Mouse (Mus musculus): Measurements from ENCODE around the gene Zfp316.

Zfp316 gene

DNA sequence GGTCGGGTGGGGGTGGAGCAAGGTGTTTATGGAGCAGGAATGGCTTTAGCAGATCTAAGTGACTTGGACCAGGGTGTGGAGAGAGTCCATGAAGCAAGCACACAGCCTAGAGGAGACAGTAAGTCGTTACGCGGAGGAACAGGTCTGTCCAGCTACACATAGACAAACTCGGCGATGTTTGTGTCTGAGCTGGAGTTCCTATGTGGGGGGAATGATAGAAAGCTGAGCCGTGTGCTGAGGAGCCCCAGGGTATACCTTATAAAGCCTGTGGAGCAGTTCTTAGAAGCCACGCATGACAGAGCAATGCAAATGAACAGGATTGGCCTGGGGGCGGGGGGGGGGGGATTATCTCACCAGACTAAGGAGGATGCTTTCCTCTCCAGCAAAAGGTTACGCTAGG lies 9.4 kb upstream of the Zfp316 start:
- no peak for DNase-seq (ENCODE audit: low read depth)

DNA sequence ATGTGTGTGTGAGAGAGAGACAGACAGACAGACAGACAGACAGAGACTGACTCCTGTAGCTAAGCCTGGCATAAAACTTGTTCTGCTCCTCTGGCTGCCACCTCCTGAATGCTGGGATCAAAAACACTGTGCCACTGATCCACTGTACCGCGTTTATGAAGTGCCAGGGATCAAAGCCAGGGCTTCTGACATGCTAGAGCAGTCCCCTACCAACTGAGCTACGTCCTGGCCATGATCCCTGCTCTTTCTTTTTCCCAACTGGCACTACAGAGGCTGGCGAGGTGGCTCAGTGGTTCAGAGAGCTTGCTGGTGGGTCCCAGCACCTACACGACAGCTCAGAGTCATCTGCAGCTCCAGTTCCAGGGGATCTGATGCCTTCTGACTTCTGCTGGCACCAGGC lies 5.9 kb upstream of the Zfp316 start:
- DNase-seq (ENCODE audit: low read depth), result no peak

DNA sequence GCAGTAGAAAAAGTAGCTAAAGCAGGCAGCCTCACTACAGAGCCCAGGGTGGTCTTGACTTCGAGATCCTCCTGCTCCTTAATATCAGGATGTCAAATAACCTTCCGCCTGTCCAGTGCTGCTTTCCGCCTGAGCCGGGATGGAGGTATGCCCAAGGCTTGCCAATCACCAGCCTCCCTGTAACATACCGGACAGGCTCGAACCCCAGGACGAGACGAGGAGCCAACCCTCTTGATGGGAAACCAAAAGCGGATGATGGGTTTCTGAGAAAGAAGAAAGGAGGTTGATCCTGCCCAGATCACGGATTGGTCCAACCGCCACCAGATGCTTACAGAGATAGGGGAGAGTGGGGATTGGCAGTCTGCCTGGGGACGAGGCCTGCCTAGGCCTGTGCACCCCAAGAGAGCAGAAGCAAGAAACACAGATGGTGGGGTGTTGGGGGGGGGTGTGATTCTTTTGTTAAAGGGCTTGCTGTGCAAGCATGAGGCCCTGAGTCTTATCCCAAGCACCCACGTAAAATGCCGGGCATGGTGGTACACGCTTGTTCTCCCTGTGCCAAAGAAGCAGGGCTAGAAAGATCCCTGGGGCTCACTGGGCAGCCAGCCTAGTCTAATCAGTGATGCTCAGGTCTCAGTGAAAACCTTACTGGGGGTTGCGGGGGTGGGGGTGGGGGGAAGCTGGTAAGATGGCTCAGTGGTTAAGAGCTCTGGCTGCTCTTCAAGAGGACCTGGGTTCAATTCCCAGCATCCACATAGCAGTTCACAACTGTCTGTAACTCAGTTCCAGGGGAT lies 2.9 kb upstream of the Zfp316 start:
- no peak for DNase-seq (ENCODE audit: low read depth)

DNA sequence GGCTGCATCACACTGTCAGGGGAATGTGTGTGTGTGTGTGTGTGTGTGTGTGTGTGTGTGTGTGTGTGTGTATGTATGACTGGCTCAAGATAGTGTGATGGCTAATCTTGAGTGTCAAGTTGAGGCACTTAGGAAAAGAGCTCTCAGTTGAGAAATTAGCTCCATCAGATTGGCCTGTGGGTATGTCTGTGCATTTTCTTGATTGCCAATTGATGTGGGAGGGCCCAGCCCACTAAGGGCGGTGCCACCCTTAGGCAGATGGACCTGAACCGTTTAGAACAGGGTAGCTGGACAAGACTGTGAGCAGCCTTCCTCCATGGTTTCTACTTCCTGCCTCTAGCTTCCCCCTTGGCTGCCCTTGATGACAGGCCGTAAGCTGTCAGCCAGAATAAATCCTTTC lies 2.3 kb upstream of the Zfp316 start:
- DNase-seq (ENCODE audit: low read depth), result no peak

DNA sequence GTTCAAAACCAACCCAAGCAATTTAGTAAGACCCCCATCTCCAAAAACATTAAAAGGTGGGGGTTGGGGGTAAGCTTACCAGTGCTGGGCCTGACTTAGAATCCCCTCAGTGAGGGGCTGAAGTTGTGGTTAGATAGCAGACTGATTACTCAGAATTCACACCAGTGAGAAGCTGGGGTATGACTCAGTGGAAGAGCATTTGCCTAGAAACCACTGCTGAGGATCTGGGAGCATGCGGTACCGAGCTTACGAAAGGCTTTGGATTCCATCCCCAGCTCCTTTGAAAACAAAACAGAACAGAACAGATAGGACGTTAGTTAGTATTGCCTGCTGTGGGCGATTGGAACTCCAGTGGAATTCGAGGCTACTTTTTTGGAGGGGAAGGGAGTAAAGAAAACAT lies 1.8 kb upstream of the Zfp316 start:
- peak; percentile 94 for DNase-seq (ENCODE audit: low read depth)

DNA sequence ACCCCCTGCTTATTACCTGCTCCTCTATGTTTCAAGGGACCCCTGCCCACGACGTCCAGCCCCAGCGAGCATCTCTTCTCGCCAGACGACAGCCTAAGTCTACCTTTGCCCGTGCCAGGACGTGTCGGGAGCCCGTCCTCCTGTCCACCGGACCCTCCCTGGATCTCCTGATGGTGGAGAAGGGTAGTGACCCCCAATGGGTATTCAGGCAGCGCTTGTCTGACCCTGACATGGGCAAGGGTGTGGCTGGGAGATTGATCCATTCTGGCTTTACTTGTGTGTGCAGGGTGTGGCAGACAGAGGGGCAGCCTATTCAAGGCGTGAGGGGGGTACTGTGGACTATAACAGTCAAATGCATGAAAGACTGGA lies 313 bp upstream of the Zfp316 start:
- no peak for DNase-seq (ENCODE audit: low read depth)

DNA sequence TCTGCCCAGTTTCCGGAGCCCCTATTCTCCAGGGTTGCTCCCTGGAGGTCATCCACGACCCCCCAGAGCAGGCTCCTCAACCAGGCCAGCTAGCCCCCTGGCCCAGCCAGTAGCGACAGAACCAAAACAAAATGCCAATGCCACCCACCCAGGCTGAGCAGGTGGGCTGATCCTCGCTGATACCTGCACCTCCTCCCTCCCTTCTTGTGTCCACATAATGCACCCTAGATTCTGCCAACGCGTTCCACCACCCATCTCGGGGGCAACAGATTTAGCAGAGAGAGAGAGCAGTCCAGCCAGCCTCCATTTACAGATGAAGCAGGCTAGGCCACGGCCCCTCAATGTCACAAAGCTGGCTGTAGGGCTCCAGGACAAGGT lies 848 bp downstream of the Zfp316 start:
- no peak for DNase-seq (ENCODE audit: low read depth)

DNA sequence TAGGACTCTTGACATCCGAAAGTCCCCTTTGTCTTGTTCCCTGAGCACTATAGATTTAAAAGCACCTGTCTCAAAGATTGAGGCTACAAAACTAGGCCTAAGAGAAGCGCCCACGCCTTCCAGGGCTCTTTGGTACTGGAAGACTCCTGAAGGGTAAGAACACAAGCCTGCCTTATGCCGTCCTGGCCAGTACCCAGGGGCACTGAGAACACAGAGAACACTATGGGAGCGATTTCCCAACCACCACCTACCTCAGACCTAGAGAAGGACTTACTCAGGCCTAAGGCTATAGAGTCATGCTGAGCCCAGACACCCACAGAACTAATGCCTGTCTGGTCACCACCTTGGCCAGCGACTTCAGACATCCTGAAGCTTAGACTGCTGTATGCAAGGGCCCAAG lies 3.0 kb downstream of the Zfp316 start:
- no peak for DNase-seq (ENCODE audit: low read depth)

DNA sequence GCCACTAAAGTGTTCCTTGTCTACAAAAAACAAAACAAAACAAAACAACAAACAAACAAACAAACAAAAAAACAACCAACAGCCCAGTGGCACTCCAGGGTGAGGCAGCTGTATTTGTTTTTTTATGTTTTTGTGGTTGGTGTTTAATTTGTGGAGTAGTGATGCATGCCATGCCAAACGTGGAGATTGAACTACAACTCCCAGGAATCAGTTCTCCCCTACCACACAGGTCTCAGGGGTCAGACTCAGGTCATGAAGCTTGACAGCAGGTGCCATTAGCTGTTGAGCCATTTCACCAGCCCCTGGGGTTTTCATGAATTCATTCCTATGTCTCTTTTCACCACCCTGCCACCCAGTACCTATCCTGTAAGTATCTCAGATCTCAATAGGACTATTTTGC lies 4.4 kb downstream of the Zfp316 start:
- no peak for DNase-seq (ENCODE audit: low read depth)

DNA sequence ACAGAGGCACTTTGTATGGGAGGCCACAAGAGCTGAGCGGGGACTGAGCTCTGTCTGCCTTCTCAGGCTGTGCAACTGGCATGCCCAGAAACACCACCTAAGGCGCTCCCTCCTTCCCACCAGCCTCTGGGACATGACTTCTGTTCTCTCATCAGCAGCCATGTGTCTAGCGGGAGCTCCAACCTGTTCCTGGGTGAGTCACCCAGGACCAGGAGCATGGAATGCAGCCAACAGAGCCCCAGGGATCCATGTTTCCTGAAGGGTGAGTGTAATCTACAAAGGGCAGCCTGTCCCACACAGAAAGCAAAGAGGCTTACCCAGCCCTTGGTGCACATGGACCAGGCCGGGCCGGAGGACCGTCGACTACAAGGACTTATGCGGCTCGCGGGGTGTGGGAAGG lies 5.1 kb downstream of the Zfp316 start:
- DNase-seq (ENCODE audit: low read depth), result peak; percentile 31

DNA sequence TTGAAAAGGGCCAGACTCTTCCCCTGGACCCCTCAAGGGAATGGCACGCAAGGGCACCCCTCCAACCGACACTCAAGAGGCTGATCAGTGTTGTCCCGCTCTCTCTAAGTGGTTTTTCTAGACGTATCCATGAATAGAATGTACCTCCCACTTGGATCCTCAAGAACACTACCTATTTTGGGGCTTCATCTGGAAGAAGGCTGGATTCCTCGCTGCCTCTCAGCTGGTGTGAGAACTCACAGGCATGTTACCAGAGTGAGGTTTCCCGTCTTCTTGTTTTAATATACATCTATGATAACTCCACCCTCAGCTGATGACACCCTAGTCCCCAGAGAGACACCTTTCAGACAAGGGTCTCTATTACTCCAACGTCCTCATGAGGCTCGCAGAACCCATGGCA lies 8.2 kb downstream of the Zfp316 start:
- DNase-seq (ENCODE audit: low read depth), result no peak

DNA sequence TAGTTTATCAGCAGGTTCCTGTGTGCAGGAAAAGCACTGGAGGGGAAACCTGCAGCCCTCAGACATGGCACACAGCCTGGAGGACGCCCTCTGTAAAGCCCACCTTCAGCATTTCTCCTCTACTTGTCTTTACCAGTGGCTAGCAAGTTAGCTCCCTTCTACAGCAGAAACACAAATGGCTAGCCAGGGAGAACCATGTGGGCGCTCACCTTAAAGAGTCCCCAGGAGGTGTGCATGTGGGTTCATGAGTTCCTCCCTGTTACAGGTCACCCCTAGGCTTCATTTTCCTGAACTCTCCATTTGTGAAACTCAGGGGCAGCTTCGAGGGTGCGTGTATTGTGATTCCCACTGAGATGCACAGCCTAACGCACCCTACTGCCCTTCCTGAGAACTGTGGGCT lies 14.0 kb downstream of the Zfp316 start:
- DNase-seq (ENCODE audit: low read depth), result no peak

DNA sequence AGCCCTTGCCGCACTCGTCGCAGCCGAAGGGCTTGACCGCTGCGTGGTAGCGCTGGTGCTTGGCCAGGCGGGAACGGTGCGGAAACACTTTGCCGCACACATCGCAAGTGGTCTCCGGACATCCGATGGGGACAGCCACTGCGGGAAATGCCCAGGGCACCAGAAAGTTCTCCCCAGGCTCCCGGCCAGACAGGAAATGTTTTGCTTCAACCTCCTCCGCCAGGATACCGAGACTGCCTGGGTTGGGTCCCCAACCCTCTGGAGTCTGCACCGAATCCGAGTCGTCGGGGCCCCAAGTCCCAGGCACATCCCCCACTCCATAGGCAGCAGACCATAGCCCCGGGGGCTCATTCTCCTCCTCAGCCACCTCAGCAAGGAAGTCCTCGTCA lies 14.7 kb downstream of the Zfp316 start:
- DNase-seq (ENCODE audit: low read depth), result no peak

DNA sequence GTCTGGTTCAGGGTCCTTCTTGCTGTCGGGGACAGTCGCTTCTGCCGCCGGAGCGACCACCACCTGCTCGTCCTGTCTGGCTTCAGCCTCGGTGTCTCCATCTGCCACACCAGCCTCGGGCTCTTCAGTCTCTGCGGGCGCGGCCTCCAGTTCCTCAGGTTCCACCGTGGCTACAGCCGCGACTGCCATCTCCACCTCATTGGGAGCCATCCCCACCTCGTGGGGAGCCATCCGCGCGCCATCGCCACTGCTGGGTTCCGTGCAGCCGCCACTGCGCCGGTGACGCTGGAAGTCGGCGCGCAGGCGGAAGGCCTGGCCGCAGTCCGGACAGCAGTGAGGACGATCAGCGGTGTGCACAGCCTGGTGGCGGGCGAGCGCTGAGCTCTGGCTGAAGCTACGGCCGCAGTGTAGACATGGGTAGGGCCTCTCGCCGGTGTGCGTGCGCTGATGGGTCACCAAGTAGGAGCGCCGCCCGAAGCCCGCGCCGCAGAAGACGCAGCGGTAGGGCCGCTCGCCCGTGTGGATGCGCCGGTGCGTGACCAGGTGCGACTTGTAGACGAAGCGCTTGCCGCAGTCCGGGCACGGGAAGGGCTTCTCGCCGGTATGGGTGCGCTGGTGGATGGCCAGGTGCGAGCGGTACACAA lies 15.2 kb downstream of the Zfp316 start:
- peak; percentile 40 for DNase-seq (ENCODE audit: low read depth)

DNA sequence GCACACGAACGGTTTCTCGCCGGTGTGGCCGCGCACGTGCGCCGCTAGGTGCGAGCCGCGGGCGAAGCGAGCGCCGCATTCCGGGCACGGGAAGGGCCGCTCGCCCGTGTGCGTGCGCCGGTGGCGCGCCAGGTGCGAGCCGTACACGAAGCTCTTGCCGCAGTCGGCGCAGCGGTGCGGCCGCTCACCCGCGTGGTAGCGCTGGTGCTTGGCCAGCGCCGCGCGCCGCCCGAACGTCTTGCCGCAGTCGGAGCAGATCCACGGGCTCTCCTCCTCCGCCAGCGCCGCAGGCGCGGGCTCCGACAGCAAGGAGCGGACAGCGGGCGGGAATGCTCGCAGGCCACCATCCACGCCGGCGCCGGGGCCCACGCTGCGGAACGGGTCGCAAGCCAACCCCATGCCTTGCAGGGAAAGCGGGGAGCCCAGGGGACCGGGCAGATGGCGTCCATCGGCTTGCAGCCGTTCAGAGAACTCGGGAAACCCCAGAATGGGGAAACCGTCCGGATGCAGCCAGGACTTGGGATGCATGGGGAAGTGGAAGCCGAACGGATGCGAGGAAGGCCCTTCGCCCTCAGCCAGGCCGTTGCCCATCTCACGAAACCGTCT lies 15.8 kb downstream of the Zfp316 start:
- DNase-seq (ENCODE audit: low read depth), result no peak

DNA sequence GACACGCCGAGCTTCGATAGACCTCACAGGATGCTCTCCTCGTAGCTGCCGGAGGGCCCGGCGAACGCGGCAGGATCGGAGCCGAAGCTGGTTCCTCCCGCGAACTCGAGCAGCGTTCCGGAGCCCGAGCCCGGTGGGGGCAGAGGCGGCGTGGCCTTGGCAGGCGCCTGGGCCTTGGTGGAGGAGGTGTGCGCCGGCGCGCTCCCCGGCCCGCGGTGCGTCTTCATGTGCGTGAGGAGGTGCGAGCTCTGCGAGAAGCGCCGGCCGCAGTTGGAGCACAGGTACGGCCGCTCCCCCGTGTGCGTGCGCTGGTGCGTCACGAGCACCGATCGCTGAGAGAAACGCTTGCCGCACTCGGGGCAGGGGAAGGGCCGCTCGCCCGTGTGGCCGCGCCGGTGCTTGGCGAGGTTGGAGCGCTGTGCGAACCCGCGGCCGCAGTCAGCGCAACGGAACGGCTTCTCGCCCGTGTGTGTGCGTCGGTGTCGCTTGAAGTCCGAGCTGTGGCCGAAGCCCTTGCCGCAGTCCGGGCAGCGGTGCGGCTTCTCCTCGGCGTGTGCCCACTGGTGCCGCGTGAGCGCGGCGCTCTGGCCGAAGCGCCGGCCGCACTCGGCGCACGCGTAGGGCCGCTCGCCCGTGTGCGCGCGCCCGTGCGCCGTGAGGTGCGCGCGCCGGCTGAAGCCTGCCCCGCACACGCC lies 16.5 kb downstream of the Zfp316 start:
- DNase-seq (ENCODE audit: low read depth), result peak; percentile 46

DNA sequence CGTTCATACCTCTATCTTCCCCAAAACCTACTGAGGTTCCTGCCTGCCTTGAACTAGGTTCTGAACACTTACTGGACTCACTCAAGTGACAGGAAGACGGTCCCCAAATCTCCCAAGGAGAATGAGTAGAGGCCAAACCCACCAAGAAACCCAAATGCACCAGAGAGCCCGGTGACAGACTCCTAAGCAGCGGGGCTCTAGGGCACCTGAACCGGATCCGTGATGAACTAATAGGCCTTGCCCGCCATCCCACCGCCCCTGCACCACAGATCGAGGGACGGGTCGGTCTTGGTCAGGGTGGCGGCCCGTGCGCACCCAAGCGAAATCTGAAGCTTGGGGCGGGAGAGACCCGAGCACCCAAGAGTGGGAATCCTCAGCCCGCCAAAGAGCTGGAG lies 17.0 kb downstream of the Zfp316 start:
- no peak for DNase-seq (ENCODE audit: low read depth)

DNA sequence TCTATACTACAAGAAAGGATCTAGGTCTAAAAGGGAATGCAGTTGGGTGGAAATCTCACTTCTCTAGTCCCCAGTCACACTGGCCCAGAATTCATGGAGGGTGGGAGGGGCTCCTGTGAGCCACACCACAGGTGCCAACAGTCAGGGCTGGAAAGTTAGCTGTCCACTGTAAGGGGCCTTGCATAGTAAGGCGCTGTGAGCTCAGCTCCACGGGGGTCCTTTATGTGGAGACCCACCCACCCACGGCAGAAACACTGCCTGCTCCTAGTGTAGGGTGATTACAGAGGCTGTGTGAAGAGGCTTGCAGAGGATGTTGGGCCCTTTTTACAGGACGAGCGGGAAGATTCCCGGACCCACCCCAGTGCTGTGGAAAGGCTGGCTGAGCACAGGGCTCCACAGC lies 17.8 kb downstream of the Zfp316 start:
- no peak for DNase-seq (ENCODE audit: low read depth)

DNA sequence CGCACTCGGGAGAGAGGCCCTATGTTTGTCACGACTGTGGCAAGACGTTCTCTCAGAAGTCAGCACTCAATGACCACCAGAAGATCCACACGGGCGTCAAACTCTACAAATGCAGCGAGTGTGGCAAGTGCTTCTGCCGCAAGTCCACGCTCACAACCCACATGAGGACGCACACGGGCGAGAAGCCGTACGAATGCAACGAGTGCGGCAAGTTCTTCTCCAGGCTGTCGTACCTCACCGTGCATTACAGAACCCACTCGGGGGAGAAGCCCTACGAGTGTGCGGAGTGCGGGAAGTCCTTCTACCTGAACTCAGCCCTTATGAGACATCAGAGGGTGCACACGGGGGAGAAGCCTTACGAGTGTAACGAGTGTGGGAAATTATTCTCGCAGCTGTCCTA lies 24.9 kb downstream of the Zfp316 start:
- no peak for DNase-seq (ENCODE audit: low read depth)

DNA sequence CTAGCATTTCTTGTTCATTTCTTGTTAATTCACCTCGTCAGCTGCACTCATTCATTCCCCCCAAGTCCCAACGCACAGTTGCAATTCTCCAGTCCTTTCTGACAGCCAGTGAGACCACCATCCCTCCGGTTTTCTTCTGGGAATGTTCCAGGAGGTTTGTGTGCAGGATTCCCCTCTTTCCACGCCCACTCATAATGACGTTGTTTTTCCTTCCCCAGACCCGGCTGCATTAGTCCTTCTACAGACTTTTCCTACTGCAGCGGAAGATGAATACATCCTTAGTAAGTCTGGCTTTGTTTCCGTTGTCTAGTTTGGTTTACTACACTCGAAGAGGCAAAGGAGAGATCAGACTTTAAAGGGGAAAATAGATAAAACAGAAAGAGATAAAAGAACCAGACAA lies 33.8 kb downstream of the Zfp316 start:
- DNase-seq (ENCODE audit: low read depth), result peak; percentile 53

DNA sequence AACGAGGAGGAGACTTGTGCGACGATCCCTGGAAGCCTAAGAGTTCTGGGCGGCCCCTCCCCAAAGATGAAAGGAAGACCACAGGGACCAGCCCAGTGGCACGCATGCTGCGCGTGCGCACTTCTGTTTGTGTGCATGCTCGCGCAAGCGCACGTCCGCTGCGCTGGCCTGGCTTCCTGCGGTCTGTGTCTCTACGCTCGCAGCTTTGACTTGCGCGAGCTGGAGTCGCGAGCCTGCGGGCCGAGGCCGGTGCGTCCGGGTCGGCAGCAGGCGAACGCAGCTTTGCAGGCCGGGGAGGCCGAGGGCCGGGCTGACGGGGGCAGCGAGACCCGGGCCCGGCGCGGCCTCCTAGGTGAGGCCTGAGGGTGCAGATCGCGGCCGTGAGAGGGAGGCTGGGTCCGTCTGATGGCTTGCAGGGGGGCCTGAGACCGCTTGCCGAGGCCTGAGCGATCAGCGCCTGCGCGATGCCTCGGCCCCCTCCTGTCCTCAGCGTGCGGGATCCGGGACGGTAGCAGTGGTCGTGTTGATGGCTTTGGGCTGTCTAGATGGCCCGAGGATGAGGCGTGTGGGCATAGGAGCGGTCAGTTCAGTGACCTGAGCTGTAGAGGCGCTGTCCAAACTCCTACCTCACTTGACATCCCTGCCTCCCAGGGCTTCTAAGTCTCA lies 34.7 kb downstream of the Zfp316 start, which contains the start of gene Zfp12:
Gene Zfp12 (plus strand): TSS at position 136 of the 666 bp plus-strand sequence.
- DNase-seq (ENCODE audit: low read depth), result peak; percentile 99

DNA sequence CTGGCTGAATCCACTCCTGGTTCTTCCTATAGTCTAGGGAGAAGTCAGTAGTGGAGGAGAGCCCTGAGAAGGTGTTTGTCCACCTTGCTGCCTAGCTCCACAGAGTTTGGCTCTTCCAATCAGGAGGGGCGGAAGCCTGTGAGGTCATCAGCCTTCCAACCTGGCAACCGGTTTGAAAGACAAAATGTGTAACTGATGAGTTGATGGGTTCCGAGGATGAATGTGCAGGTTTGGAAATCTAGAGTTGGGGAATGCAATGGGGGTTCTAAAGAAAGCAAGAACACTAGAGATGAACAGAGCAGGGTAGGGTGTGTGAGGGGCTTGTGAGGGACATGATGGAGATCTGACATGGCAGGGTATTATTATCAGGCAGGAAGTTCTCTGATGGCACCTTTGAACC lies 43.0 kb downstream of the Zfp316 start, which contains the start of gene Spdye4a:
Gene Spdye4a (minus strand): TSS at position 101 of the 400 bp plus-strand sequence.
- no peak for DNase-seq (ENCODE audit: low read depth)
